ENCODE assay signal across 11 mouse cellular contexts in genomic region chr7:99856266-99856861, GRCm38 (mm10). TPM values are rescaled to one million over a fixed set of nuclear protein-coding genes. Genes with fewer than 3 reads are reported as not detected.
DNase-seq lines count a peak whose midpoint lies in the region; ATAC-seq lines count a peak whose summit lies in the region.
"Had no signal": no experiment of that assay in that cellular context is flagged by ENCODE, and none has a peak within 500 bp of the region (broad histone marks: within the 10 kb centered on the region; RNA-seq: fewer than 3 reads in every experiment).

No protein-coding gene starts in this region.

- no peak overlapping the region for H3K9ac ChIP-seq in heart, embryonic 12.5 days
- H3K9ac ChIP-seq in midbrain, embryonic 13.5 days (replicated peaks), result 0 out of 2 replicates have a peak overlapping the region, but pooled peaks have one; percentile 14
- no peak overlapping the region for H3K9ac ChIP-seq in midbrain, embryonic 15.5 days
- no peak overlapping the region for H3K9ac ChIP-seq in limb, embryonic 12.5 days (replicated peaks)

- no peaks in the 10 kb centered on the region for H3K9me3 ChIP-seq in heart, embryonic 12.5 days (replicated peaks)
- H3K9me3 ChIP-seq in midbrain, embryonic 13.5 days, result no peaks in the 10 kb centered on the region
- no peaks in the 10 kb centered on the region for H3K9me3 ChIP-seq in midbrain, embryonic 15.5 days
- no peaks in the 10 kb centered on the region for H3K9me3 ChIP-seq in limb, embryonic 12.5 days

- H3K4me3 ChIP-seq in heart, embryonic 12.5 days, result no peak overlapping the region
- H3K4me3 ChIP-seq in midbrain, embryonic 13.5 days (replicated peaks), result no peak overlapping the region
- H3K4me3 ChIP-seq in midbrain, embryonic 15.5 days, result no peak overlapping the region
- H3K4me3 ChIP-seq in limb, embryonic 12.5 days (replicated peaks), result no peak overlapping the region; the same call in 1 of the 2 replicates
- H3K4me3 ChIP-seq: myocyte had no signal

- H3K27ac ChIP-seq in heart, embryonic 12.5 days (ENCODE audit: poor library complexity, severe bottlenecking), result no peak overlapping the region
- no peak overlapping the region for H3K27ac ChIP-seq in midbrain, embryonic 13.5 days
- H3K27ac ChIP-seq in midbrain, embryonic 15.5 days, result no peak overlapping the region
- H3K27ac ChIP-seq in limb, embryonic 12.5 days, result no peak overlapping the region

- no peaks in the 10 kb centered on the region for H3K27me3 ChIP-seq in heart, embryonic 12.5 days (replicated peaks)
- no peaks in the 10 kb centered on the region for H3K27me3 ChIP-seq in midbrain, embryonic 13.5 days
- no peaks in the 10 kb centered on the region for H3K27me3 ChIP-seq in midbrain, embryonic 15.5 days (replicated peaks)
- H3K27me3 ChIP-seq in limb, embryonic 12.5 days, result no peaks in the 10 kb centered on the region

- WGBS in heart, embryonic 12.5 days, result 84% methylated on average over 14 of the region's 14 CpGs
- WGBS in midbrain, embryonic 13.5 days, result 95% methylated on average over 14 of the region's 14 CpGs
- 90% methylated on average over 14 of the region's 14 CpGs for WGBS in midbrain, embryonic 15.5 days
- 89% methylated on average over 14 of the region's 14 CpGs for WGBS in limb, embryonic 12.5 days

- H3K4me1 ChIP-seq in heart, embryonic 12.5 days (replicated peaks), result peaks cover 29% of the 10 kb centered on the region
- H3K4me1 ChIP-seq in midbrain, embryonic 13.5 days (replicated peaks), result peaks cover 27% of the 10 kb centered on the region
- peaks cover 22% of the 10 kb centered on the region for H3K4me1 ChIP-seq in midbrain, embryonic 15.5 days
- H3K4me1 ChIP-seq in limb, embryonic 12.5 days (replicated peaks), result peaks cover 18% of the 10 kb centered on the region

- peaks cover 27% of the 10 kb centered on the region for H3K36me3 ChIP-seq in heart, embryonic 12.5 days
- H3K36me3 ChIP-seq in midbrain, embryonic 13.5 days, result peaks cover 30% of the 10 kb centered on the region
- no peaks in the 10 kb centered on the region; the same call in 1 of the 2 replicates for H3K36me3 ChIP-seq in midbrain, embryonic 15.5 days (replicated peaks)
- H3K36me3 ChIP-seq in limb, embryonic 12.5 days, result peaks cover 49% of the 10 kb centered on the region

- DNase-seq in heart, adult 9 months (ENCODE audit: low spot score in 2 of 2), result no peak
- peak; percentile 52 to 57 for DNase-seq in thymus, postnatal 10 days (ENCODE audit: low spot score in 2 of 2)
- DNase-seq in left cerebral cortex, adult 8-10 months (ENCODE audit: low spot score in 2 of 2), result no peak
- DNase-seq: adrenal gland, adult 8-10 months; cerebellum, postnatal 25 days had no signal

- no peak for ATAC-seq in heart, embryonic 12.5 days (ENCODE audit: insufficient number of reproducible peaks, low FRiP score)
- no peak for ATAC-seq in midbrain, embryonic 13.5 days
- ATAC-seq in midbrain, embryonic 15.5 days (replicated peaks), result no peak
- no peak for ATAC-seq in limb, embryonic 12.5 days (ENCODE audit: insufficient number of reproducible peaks, insufficient read depth, low FRiP score, low TSS enrichment, low read depth)
- no peak for ATAC-seq in erythroid progenitor cell, adult 5-6 weeks (replicated peaks; ENCODE audit: low FRiP score, poor library complexity, severe bottlenecking)

- 0 out of 2 replicates have a peak overlapping the region, but pooled peaks have one; percentile 6 for H3K4me2 ChIP-seq in heart, embryonic 12.5 days
- no peak overlapping the region for H3K4me2 ChIP-seq in midbrain, embryonic 13.5 days (replicated peaks)
- no peak overlapping the region for H3K4me2 ChIP-seq in midbrain, embryonic 15.5 days
- peak overlapping the region; percentile 13 for H3K4me2 ChIP-seq in limb, embryonic 12.5 days

RNA-seq across cellular contexts. Expression of gene Xrra1, which starts 2.6 kb away (rescaled TPM):
- polyA plus RNA-seq in heart, embryonic 12.5 days (2016; fragmentation: Nextera tagmentation; extraction: Ambion mirVana), result 0.26 and 0.37 TPM in 2 replicates
- 0.62 and 0.79 TPM in 2 replicates for polyA plus RNA-seq in midbrain, embryonic 13.5 days (2015; fragmentation: Nextera tagmentation; extraction: Ambion mirVana)
- polyA plus RNA-seq in midbrain, embryonic 15.5 days (2015; fragmentation: Nextera tagmentation; extraction: Ambion mirVana), result 1.0 and 1.1 TPM in 2 replicates
- polyA plus RNA-seq in limb, embryonic 12.5 days (2016; fragmentation: Nextera tagmentation; extraction: Ambion mirVana), result 0.21 and 0.22 TPM in 2 replicates
- 1 to 10 TPM; 1.2 to 2.2 (median 1.4) TPM for total RNA-seq in left cerebral cortex, adult 8-10 months (2022)
- not detected in 2 replicates for total RNA-seq in erythroid progenitor cell, adult 5-6 weeks (2015; ENCODE audit: low replicate concordance)
- 0.90 TPM in 1 of 2 replicates, not detected in the other for total RNA-seq in erythroid progenitor cell, adult 5-6 weeks (2017; ENCODE audit: low replicate concordance)

RNA-seq across cellular contexts. Expression of gene Spcs2, which starts 6.9 kb away (rescaled TPM):
- 218 and 220 TPM in 2 replicates for polyA plus RNA-seq in heart, embryonic 12.5 days (2016; fragmentation: Nextera tagmentation; extraction: Ambion mirVana)
- 326 and 337 TPM in 2 replicates for polyA plus RNA-seq in midbrain, embryonic 13.5 days (2015; fragmentation: Nextera tagmentation; extraction: Ambion mirVana)
- 262 and 264 TPM in 2 replicates for polyA plus RNA-seq in midbrain, embryonic 15.5 days (2015; fragmentation: Nextera tagmentation; extraction: Ambion mirVana)
- polyA plus RNA-seq in limb, embryonic 12.5 days (2016; fragmentation: Nextera tagmentation; extraction: Ambion mirVana), result 355 and 365 TPM in 2 replicates
- total RNA-seq in left cerebral cortex, adult 8-10 months (2022), result 10 to 100 TPM; 93.8 to 95.8 (median 95.0) TPM
- total RNA-seq in erythroid progenitor cell, adult 5-6 weeks (2015; ENCODE audit: low replicate concordance), result 94.1 and 169 TPM in 2 replicates
- total RNA-seq in erythroid progenitor cell, adult 5-6 weeks (2017; ENCODE audit: low replicate concordance), result 101 and 153 TPM in 2 replicates

RNA-seq across cellular contexts. Expression of gene Neu3, which starts 28.1 kb away (rescaled TPM):
- polyA plus RNA-seq in heart, embryonic 12.5 days (2016; fragmentation: Nextera tagmentation; extraction: Ambion mirVana), result 2.6 and 3.4 TPM in 2 replicates
- 1.1 and 1.2 TPM in 2 replicates for polyA plus RNA-seq in midbrain, embryonic 13.5 days (2015; fragmentation: Nextera tagmentation; extraction: Ambion mirVana)
- 1.7 and 2.0 TPM in 2 replicates for polyA plus RNA-seq in midbrain, embryonic 15.5 days (2015; fragmentation: Nextera tagmentation; extraction: Ambion mirVana)
- polyA plus RNA-seq in limb, embryonic 12.5 days (2016; fragmentation: Nextera tagmentation; extraction: Ambion mirVana), result 2.6 and 2.7 TPM in 2 replicates
- total RNA-seq in left cerebral cortex, adult 8-10 months (2022), result 1 to 10 TPM; 2.9 to 5.0 (median 4.2) TPM
- total RNA-seq in erythroid progenitor cell, adult 5-6 weeks (2015; ENCODE audit: low replicate concordance), result 17.3 and 21.0 TPM in 2 replicates
- 22.8 and 23.1 TPM in 2 replicates for total RNA-seq in erythroid progenitor cell, adult 5-6 weeks (2017; ENCODE audit: low replicate concordance)

Comparison
In these comparisons a context has a peak if more than half of its experiments do, and no peak if none do; other contexts are left out.
1. H3K4me2 ChIP-seq: peak in heart, embryonic 12.5 days (single experiment) and limb, embryonic 12.5 days (single experiment); none in midbrain, embryonic 13.5 days (single experiment) and midbrain, embryonic 15.5 days (single experiment).
2. DNase-seq: peak in thymus, postnatal 10 days (2 of 2); none in heart, adult 9 months (0 of 2) and left cerebral cortex, adult 8-10 months (0 of 2).